11 mouse cellular contexts compared by ENCODE assay signal in genomic region chr11:97365556-97365955, GRCm38 (mm10). TPM values are rescaled to one million over a fixed set of nuclear protein-coding genes. Genes with fewer than 3 reads are reported as not detected.
DNase-seq lines count a peak whose midpoint lies in the region; ATAC-seq lines count a peak whose summit lies in the region.
"Had no signal": no experiment of that assay in that cellular context is flagged by ENCODE, and none has a peak within 500 bp of the region (broad histone marks: within the 10 kb centered on the region; RNA-seq: fewer than 3 reads in every experiment).

No protein-coding gene starts in this region.

- H3K4me1 ChIP-seq in heart, embryonic 15.5 days (replicated peaks): peaks cover 53% of the 10 kb centered on the region
- H3K4me1 ChIP-seq in embryonic facial prominence, embryonic 12.5 days: peaks cover 25% of the 10 kb centered on the region
- peaks cover 60% of the 10 kb centered on the region for H3K4me1 ChIP-seq in forebrain, embryonic 16.5 days (replicated peaks; ENCODE audit: control insufficient read depth, insufficient read depth, low read length)
- peaks cover 33% of the 10 kb centered on the region for H3K4me1 ChIP-seq in midbrain, embryonic 12.5 days

- no peak overlapping the region for H3K4me3 ChIP-seq in heart, embryonic 15.5 days
- H3K4me3 ChIP-seq in embryonic facial prominence, embryonic 12.5 days: no peak overlapping the region
- H3K4me3 ChIP-seq in forebrain, embryonic 16.5 days (replicated peaks; ENCODE audit: low read length): peak overlapping the region; percentile 98; the same call in 1 of the 2 replicates
- peak overlapping the region; percentile 99 for H3K4me3 ChIP-seq in midbrain, embryonic 12.5 days

- H3K36me3 ChIP-seq in heart, embryonic 15.5 days: no peaks in the 10 kb centered on the region
- no peaks in the 10 kb centered on the region for H3K36me3 ChIP-seq in embryonic facial prominence, embryonic 12.5 days
- H3K36me3 ChIP-seq in forebrain, embryonic 16.5 days (ENCODE audit: control insufficient read depth, insufficient read depth): no peaks in the 10 kb centered on the region
- no peaks in the 10 kb centered on the region for H3K36me3 ChIP-seq in midbrain, embryonic 12.5 days

- peak overlapping the region; percentile 21; the same call in 1 of the 2 replicates for H3K9ac ChIP-seq in heart, embryonic 15.5 days
- H3K9ac ChIP-seq in embryonic facial prominence, embryonic 12.5 days: peak overlapping the region; percentile 29; the same call in 1 of the 2 replicates
- no peak overlapping the region for H3K9ac ChIP-seq in forebrain, embryonic 16.5 days (replicated peaks; ENCODE audit: low read depth, low read length)
- H3K9ac ChIP-seq in midbrain, embryonic 12.5 days (replicated peaks): peak overlapping the region; percentile 99; the same call in 1 of the 2 replicates

- ATAC-seq in heart, embryonic 15.5 days (replicated peaks; ENCODE audit: insufficient number of reproducible peaks, insufficient read depth, low FRiP score, low read depth): no peak
- no peak for ATAC-seq in embryonic facial prominence, embryonic 12.5 days (ENCODE audit: insufficient number of reproducible peaks, insufficient read depth, low FRiP score, low TSS enrichment)
- no peak for ATAC-seq in forebrain, embryonic 16.5 days
- no peak for ATAC-seq in midbrain, embryonic 12.5 days (ENCODE audit: low FRiP score, low read depth)
- no peak for ATAC-seq in monocyte, adult 5-6 weeks (replicated peaks; ENCODE audit: insufficient number of reproducible peaks, low FRiP score, low TSS enrichment, poor library complexity, severe bottlenecking)

- H3K27me3 ChIP-seq in heart, embryonic 15.5 days: no peaks in the 10 kb centered on the region
- H3K27me3 ChIP-seq in embryonic facial prominence, embryonic 12.5 days: no peaks in the 10 kb centered on the region
- H3K27me3 ChIP-seq in forebrain, embryonic 16.5 days (replicated peaks; ENCODE audit: control insufficient read depth, insufficient read depth, low read length): no peaks in the 10 kb centered on the region
- H3K27me3 ChIP-seq in midbrain, embryonic 12.5 days: no peaks in the 10 kb centered on the region

- intact Hi-C loops in heart, postnatal 25 days (cut with DNase I): no loop called here
- intact Hi-C loops in gastrocnemius, postnatal 14 days (cut with DNase I; ENCODE audit: low total_unique reads): no loop called here

- DNase-seq in heart, postnatal 25 days (ENCODE audit: low spot score): no peak
- DNase-seq in thymus, postnatal 0 days (ENCODE audit: low spot score): no peak
- DNase-seq in gastrocnemius, postnatal 14 days: no peak
- DNase-seq: kidney, adult 8-10 months; right cerebral cortex, postnatal 14 days; thymus, adult 18-20 months had no signal

- no peaks in the 10 kb centered on the region for H3K9me3 ChIP-seq in heart, embryonic 15.5 days (replicated peaks)
- no peaks in the 10 kb centered on the region for H3K9me3 ChIP-seq in embryonic facial prominence, embryonic 12.5 days
- no peaks in the 10 kb centered on the region for H3K9me3 ChIP-seq in forebrain, embryonic 16.5 days (ENCODE audit: control insufficient read depth, low read length)
- H3K9me3 ChIP-seq in midbrain, embryonic 12.5 days: no peaks in the 10 kb centered on the region

- peak overlapping the region; percentile 75 for H3K4me2 ChIP-seq in heart, embryonic 15.5 days
- H3K4me2 ChIP-seq in embryonic facial prominence, embryonic 12.5 days (replicated peaks): 0 out of 2 replicates have a peak overlapping the region, but pooled peaks have one; percentile 90
- H3K4me2 ChIP-seq in forebrain, embryonic 16.5 days (ENCODE audit: low read length): peak overlapping the region; percentile 66
- peak overlapping the region; percentile 83 for H3K4me2 ChIP-seq in midbrain, embryonic 12.5 days (replicated peaks)

- WGBS in heart, embryonic 15.5 days: 32% methylated on average over 1 of the region's 1 CpGs
- 69% methylated on average over 1 of the region's 1 CpGs for WGBS in embryonic facial prominence, embryonic 12.5 days
- 38% methylated on average over 1 of the region's 1 CpGs for WGBS in forebrain, embryonic 16.5 days
- 81% methylated on average over 1 of the region's 1 CpGs for WGBS in midbrain, embryonic 12.5 days

- no peak overlapping the region for H3K27ac ChIP-seq in heart, embryonic 15.5 days
- no peak overlapping the region for H3K27ac ChIP-seq in embryonic facial prominence, embryonic 12.5 days
- no peak overlapping the region for H3K27ac ChIP-seq in forebrain, embryonic 16.5 days (ENCODE audit: low read length)
- no peak overlapping the region for H3K27ac ChIP-seq in midbrain, embryonic 12.5 days (replicated peaks)

RNA-seq across cellular contexts. Expression of gene Socs7, which starts 3.2 kb away (rescaled TPM):
- 3.0 and 3.5 TPM in 2 replicates for polyA plus RNA-seq in heart, embryonic 15.5 days (2015; fragmentation: Nextera tagmentation; extraction: Ambion mirVana)
- total RNA-seq in heart, postnatal 25 days (2021): 10 to 100 TPM; 17.9 to 19.9 TPM
- polyA plus RNA-seq in embryonic facial prominence, embryonic 12.5 days (2016; fragmentation: Nextera tagmentation; extraction: Ambion mirVana): 5.5 and 6.1 TPM in 2 replicates
- polyA plus RNA-seq in forebrain, embryonic 16.5 days (2015; fragmentation: Nextera tagmentation; extraction: Ambion mirVana): 10.7 and 11.5 TPM in 2 replicates
- 9.3 and 9.4 TPM in 2 replicates for polyA plus RNA-seq in midbrain, embryonic 12.5 days (2016; fragmentation: Nextera tagmentation; extraction: Ambion mirVana)
- 3.1 and 3.7 TPM in 2 replicates for polyA plus RNA-seq in thymus, postnatal 0 days (2015; fragmentation: Nextera tagmentation; extraction: Ambion mirVana)
- 16.8 to 18.8 TPM (median 18.0 TPM) in 3 replicates for total RNA-seq in monocyte, adult 5-6 weeks (2017)
- 10 to 100 TPM; 32.4 to 36.2 TPM for total RNA-seq in gastrocnemius, postnatal 14 days (2021)

RNA-seq across cellular contexts. Expression of gene Gpr179, which starts 13.7 kb away (rescaled TPM):
- 0.05 and 0.10 TPM in 2 replicates for polyA plus RNA-seq in heart, embryonic 15.5 days (2015; fragmentation: Nextera tagmentation; extraction: Ambion mirVana)
- total RNA-seq in heart, postnatal 25 days (2021): under 1 TPM; 0.05 to 0.06 TPM
- 0.15 TPM in 2 replicates for polyA plus RNA-seq in embryonic facial prominence, embryonic 12.5 days (2016; fragmentation: Nextera tagmentation; extraction: Ambion mirVana)
- 0.16 and 0.19 TPM in 2 replicates for polyA plus RNA-seq in forebrain, embryonic 16.5 days (2015; fragmentation: Nextera tagmentation; extraction: Ambion mirVana)
- polyA plus RNA-seq in midbrain, embryonic 12.5 days (2016; fragmentation: Nextera tagmentation; extraction: Ambion mirVana): 0.13 and 0.18 TPM in 2 replicates
- 0.27 and 0.38 TPM in 2 replicates for polyA plus RNA-seq in thymus, postnatal 0 days (2015; fragmentation: Nextera tagmentation; extraction: Ambion mirVana)
- 0.29 to 0.39 TPM in 2 of 3 replicates, not detected in the other for total RNA-seq in monocyte, adult 5-6 weeks (2017)
- under 1 TPM in 1 of 2 experiments, not detected in 1; 0.27 TPM for total RNA-seq in gastrocnemius, postnatal 14 days (2021)

RNA-seq across cellular contexts. Expression of gene Arhgap23, which starts 49.8 kb away (rescaled TPM):
- polyA plus RNA-seq in heart, embryonic 15.5 days (2015; fragmentation: Nextera tagmentation; extraction: Ambion mirVana): 6.0 and 7.8 TPM in 2 replicates
- 10 to 100 TPM; 14.8 to 19.4 TPM for total RNA-seq in heart, postnatal 25 days (2021)
- 8.5 and 10.1 TPM in 2 replicates for polyA plus RNA-seq in embryonic facial prominence, embryonic 12.5 days (2016; fragmentation: Nextera tagmentation; extraction: Ambion mirVana)
- 6.9 and 7.5 TPM in 2 replicates for polyA plus RNA-seq in forebrain, embryonic 16.5 days (2015; fragmentation: Nextera tagmentation; extraction: Ambion mirVana)
- 6.3 and 7.9 TPM in 2 replicates for polyA plus RNA-seq in midbrain, embryonic 12.5 days (2016; fragmentation: Nextera tagmentation; extraction: Ambion mirVana)
- polyA plus RNA-seq in thymus, postnatal 0 days (2015; fragmentation: Nextera tagmentation; extraction: Ambion mirVana): 1.6 and 2.9 TPM in 2 replicates
- total RNA-seq in monocyte, adult 5-6 weeks (2017): 4.7 to 5.8 TPM (median 5.0 TPM) in 3 replicates
- 10 to 100 TPM; 10.5 to 12.2 TPM for total RNA-seq in gastrocnemius, postnatal 14 days (2021)

RNA-seq across cellular contexts. Expression of gene Mrpl45, which starts 50.0 kb away (rescaled TPM):
- polyA plus RNA-seq in heart, embryonic 15.5 days (2015; fragmentation: Nextera tagmentation; extraction: Ambion mirVana): 53.4 and 54.4 TPM in 2 replicates
- 10 to 100 TPM; 57.8 to 60.6 TPM for total RNA-seq in heart, postnatal 25 days (2021)
- polyA plus RNA-seq in embryonic facial prominence, embryonic 12.5 days (2016; fragmentation: Nextera tagmentation; extraction: Ambion mirVana): 45.0 and 51.4 TPM in 2 replicates
- 40.2 and 42.0 TPM in 2 replicates for polyA plus RNA-seq in forebrain, embryonic 16.5 days (2015; fragmentation: Nextera tagmentation; extraction: Ambion mirVana)
- polyA plus RNA-seq in midbrain, embryonic 12.5 days (2016; fragmentation: Nextera tagmentation; extraction: Ambion mirVana): 43.2 and 46.5 TPM in 2 replicates
- 40.8 and 41.0 TPM in 2 replicates for polyA plus RNA-seq in thymus, postnatal 0 days (2015; fragmentation: Nextera tagmentation; extraction: Ambion mirVana)
- 7.5 to 14.9 TPM (median 11.4 TPM) in 3 replicates for total RNA-seq in monocyte, adult 5-6 weeks (2017)
- total RNA-seq in gastrocnemius, postnatal 14 days (2021): 10 to 100 TPM; 32.0 to 36.0 TPM

Comparison
In these comparisons a context has a peak if more than half of its experiments do, and no peak if none do; other contexts are left out.
1. H3K4me3 ChIP-seq: peak in forebrain, embryonic 16.5 days (single experiment) and midbrain, embryonic 12.5 days (single experiment); none in heart, embryonic 15.5 days (single experiment) and embryonic facial prominence, embryonic 12.5 days (single experiment).
2. Peak in every context shown above with its lines, with median percentiles within 50 percentile points of each other: H3K4me2 ChIP-seq.